Mouse (Mus musculus): ENCODE measurements around the gene Gm16181. TPM values are rescaled to one million over a fixed set of nuclear protein-coding genes. Genes with fewer than 3 reads are reported as not detected.

Gm16181 gene
- total RNA-seq, 2 experiments from 2014 or later: not detected

DNA sequence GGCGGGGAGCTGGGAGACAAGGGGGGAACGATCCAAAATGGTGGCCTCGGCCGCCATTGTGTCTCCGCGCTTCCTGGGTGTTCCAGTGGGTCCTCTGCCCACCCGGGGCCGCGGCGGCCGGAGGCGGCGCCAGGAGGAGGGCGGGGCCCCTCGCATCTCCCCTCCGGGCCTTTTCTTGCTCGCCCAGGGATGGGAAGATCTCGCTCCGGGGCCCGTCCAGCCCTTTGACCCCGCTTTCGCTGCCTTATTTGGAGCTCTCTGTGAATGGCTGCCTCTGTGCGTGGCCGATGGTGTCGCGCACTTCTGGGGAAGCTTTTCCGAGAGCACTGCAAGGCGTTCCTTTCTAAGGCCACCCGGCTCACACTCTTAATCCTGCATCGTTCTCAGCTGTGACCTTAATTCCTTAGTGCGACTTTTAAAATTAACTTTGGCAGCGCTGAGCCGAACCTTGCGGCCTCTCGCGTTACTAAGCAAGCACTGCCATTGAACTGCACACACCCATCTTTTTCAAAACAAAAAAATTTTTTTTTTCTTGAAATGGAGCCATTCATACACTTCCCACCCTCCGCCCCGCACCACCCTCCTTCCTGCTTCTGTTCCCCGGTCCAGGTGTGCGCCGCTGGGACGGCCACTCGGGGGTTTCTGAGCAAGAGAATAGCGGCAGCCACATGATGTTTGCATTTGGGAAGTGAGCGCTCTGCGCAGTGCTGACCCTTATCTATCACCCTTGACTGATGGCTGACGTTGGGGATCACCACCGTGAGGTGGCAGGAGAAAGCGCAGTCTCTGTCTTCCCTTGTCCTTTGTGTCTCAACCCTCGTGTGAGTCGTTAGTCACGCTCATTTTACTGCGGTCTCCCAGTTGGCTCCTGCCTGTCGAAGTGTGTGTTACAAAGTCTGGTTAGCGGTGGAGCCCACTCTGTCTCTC is 21.6 kb downstream of the Gm16181 start:
- intact Hi-C loops (cut with DNase I): loop anchor here (5.0 kb wide), 1 partner anchor 240 kb away; the partner anchor contains the start of gene Vars
- DNase-seq (ENCODE audit: low spot score in 2 of 2): peak; percentile 34 to 54

- intact Hi-C loops (cut with DNase I): loop anchor here (5.0 kb wide), 1 partner anchor 241 kb away; the partner anchor contains the start of gene Vars
- peak in 1 of 2 experiments; percentile 73 for DNase-seq (ENCODE audit: low spot score in 2 of 2)
These were observed 22.5 kb downstream of the Gm16181 start for GRCm38 (mm10) chr17:35243086-35243485.

DNA sequence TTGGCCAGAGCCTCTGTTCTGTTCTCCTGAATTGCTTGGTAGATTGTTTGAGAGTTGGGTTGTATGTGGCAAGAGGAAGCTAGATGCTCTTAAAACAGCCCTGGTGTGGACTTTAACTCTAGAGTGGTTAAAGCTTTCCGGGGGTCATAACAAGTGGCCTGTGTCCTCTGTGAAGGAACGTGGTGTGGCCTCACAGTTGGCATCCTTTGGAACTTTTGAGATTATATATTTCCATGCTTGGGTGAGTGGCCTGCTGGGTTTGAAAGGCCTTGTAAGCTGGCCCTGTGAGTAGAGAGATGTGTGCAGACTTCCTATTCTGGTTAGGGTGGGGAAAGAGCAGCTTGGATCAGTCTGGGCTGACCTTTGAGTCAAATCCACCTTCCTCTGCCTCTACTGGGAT is 24.4 kb downstream of the Gm16181 start:
- no peak for DNase-seq (ENCODE audit: low spot score in 2 of 2)
- intact Hi-C loops (cut with DNase I): loop anchor here (5.0 kb wide), 1 partner anchor 243 kb away; the partner anchor contains the start of gene Vars

DNA sequence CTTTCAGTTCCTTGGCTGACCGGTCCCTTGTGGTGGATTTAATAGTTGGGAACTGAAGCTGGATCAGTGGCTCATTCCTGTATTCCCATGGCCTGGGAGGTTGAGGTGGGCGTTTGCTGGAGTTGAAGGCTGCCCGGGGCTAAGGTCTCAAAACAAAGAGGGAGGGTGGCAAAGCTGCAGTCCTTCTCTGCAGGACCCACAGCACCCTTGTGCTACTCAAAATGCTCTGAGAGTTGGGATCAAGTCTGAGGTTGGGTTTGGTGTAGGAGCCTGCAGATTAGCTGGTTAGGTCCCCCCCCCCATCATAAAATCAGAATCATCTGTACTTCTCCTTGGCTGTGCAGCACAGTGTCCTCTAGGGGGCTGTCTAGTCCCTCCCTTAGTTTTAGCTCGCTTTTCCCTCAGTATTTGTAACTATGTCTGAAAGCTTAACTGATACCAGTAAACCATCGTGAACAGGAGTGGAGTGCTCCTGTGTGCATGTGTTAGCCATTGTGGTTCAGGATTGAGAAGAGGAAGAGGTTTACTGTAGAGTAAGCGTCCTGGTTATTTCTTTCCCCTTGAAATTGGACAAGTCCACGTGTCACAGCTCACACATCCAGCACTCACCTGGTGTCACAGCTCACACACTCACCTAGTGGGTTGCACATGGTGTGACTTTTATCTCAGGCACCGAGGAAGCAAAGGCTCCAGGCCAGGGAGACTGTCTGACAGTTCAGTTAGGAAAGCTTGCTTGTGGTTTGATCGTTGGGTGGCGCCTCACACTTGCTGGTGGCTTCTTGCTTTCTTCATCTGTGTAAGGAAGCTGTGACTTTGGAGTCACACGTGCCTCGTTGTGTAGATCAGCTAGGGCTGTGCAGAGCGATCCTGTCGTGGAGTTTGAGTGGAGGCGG is 25.3 kb downstream of the Gm16181 start:
- DNase-seq (ENCODE audit: low spot score in 2 of 2): no peak
- intact Hi-C loops (cut with DNase I): no loop called here

- intact Hi-C loops (cut with DNase I): no loop called here
- no peak for DNase-seq (ENCODE audit: low spot score in 2 of 2)
These were observed 26.5 kb downstream of the Gm16181 start for GRCm38 (mm10) chr17:35247144-35247543.

- intact Hi-C loops (cut with DNase I): no loop called here
- DNase-seq (ENCODE audit: low spot score in 2 of 2): no peak
These were observed 28.4 kb downstream of the Gm16181 start for GRCm38 (mm10) chr17:35248986-35249385.

DNA sequence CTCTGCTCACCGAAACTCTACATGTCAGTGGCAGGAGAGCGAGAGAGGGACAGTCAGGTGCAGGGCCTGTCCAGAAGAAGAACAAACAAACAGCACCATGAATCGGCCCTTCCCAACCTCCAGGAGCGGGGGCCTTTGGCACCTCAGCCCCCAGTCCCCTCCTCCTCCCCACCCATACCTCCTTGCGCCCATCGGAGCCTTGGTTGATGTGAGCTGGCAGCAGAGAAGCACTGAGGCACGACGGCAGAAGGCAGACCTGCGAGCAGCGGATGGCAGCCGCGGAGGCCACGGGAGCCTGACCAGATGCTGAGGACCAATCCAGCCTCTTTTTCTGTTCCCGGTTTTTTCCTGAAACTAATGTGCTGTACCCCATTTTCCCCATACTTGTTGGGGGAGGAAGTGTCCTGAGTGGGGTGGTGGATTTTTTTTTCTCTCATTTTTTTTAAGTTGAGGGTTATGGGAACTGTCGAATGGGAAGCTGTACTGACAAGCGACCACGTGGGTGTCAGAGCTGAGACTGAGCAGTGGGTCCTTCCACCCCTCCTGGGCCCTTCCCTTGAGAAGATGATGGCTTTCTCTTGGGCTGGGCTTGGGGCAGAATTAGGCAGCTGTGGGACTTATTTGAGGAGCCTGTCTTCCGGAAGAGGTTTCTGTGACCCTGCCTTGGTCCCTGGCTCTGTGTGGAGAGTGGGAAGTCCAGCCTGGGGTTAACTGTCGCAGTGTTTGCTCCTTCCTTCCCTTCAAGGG is 29.0 kb downstream of the Gm16181 start:
- intact Hi-C loops (cut with DNase I): no loop called here
- DNase-seq (ENCODE audit: low spot score in 2 of 2): no peak

DNA sequence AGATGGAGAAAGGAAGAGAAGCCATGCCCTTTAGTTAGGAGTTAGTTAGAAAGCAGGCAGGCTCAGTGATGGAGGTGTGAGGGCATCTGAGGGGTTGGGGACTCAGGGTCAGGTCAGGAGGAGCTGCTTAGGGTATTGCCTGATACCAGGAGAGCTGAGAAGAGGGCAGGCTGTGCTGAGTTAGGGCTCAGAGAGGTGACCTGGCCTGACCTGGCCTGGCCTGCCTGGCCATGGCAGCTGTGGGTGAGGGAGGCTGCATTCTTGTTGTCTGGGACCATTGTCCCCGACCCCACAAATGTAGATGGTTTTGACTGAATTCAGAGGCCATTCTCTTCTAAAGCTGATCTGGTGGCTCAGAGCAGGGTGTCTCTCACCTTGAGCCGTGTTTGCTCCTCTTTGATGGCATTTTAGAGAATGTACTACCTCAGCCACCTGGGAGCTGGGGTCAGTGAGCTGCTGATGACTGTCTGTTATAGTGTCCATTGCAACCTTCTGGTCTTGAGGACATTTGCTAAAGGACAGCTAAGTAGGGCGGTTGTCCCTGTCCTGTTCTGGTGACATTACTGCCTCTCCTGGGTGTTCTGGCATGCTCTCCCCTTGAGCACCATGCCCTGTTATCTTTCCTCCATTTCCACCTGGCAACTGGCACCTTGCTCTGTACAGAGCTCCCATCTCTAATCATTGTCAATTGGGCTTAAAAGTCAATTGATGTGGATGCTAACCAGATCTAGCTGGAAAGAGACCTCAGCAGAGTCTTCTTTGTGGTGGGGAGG is 29.9 kb downstream of the Gm16181 start:
- intact Hi-C loops (cut with DNase I): no loop called here
- no peak for DNase-seq (ENCODE audit: low spot score in 2 of 2)

DNA sequence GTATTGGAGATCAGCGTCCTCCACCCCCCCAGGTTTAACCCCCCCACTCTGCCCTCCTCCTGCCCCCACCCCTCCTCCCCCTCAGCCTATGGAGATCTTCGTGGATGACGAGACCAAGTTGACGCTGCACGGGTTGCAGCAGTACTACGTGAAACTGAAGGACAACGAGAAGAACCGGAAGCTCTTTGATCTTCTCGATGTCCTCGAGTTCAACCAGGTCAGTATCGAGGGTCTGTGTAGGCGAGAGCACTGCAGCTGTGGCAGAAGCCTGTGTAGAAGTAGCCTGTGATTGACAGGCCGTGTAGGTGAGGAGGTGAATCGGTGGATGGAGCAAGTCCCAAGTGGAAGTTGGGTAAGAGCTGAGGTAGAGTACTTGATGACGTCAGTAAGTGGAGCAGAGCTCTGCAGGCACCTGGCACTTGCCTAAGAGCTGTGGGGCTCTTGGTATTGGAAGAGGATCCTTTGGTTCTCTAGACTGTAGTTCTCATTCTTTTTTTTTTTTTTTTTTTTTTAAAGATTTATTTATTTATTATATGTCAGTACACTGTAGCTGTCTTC is 30.6 kb downstream of the Gm16181 start:
- intact Hi-C loops (cut with DNase I): no loop called here
- DNase-seq (ENCODE audit: low spot score in 2 of 2): no peak

GRCm38 (mm10) chr17:35251981-35252380 is 31.3 kb downstream of the Gm16181 start:
- no peak for DNase-seq (ENCODE audit: low spot score in 2 of 2)
- intact Hi-C loops (cut with DNase I): no loop called here

DNA sequence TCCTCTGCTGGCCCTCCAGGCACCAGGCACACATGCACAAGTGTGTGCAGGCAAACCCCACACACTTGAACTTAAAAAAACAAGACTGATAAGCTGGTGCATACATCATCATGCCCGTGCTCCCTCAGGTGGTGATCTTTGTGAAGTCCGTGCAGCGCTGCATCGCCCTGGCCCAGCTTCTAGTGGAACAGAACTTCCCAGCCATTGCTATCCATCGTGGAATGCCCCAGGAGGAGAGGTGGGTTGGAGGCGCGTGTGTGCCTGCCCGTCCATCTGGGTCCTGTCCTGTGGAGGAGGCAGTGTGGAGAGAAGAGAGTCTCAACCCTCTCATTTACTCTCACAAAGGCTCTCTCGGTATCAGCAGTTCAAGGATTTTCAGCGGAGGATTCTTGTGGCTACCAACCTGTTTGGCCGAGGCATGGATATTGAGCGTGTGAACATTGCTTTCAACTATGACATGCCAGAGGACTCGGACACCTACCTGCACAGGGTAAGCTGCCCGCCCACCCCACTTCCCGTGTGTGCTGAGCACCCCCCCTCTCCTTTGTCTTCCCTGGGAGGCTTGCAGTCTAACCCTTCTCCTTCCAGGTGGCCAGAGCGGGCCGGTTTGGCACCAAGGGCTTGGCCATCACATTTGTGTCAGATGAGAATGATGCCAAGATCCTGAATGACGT is 32.1 kb downstream of the Gm16181 start:
- intact Hi-C loops (cut with DNase I): no loop called here
- no peak for DNase-seq (ENCODE audit: low spot score in 2 of 2)

- no peak for DNase-seq (ENCODE audit: low spot score in 2 of 2)
- intact Hi-C loops (cut with DNase I): no loop called here
These were observed 32.9 kb downstream of the Gm16181 start for GRCm38 (mm10) chr17:35253293-35254093.

- intact Hi-C loops (cut with DNase I): loop anchor here (1.0 kb wide), 1 partner anchor 48 kb away; no protein-coding TSS in a partner anchor
- peak in 1 of 2 experiments; percentile 40 for DNase-seq (ENCODE audit: low spot score in 2 of 2)
These were observed 33.8 kb downstream of the Gm16181 start for GRCm38 (mm10) chr17:35254241-35255098.

GRCm38 (mm10) chr17:35255301-35255700 is 34.7 kb downstream of the Gm16181 start:
- intact Hi-C loops (cut with DNase I): loop anchor here (1.0 kb wide), 1 partner anchor 47 kb away; no protein-coding TSS in a partner anchor
- DNase-seq (ENCODE audit: low spot score in 2 of 2): no peak

GRCm38 (mm10) chr17:35255704-35256103 is 35.1 kb downstream of the Gm16181 start:
- intact Hi-C loops (cut with DNase I): loop anchor here (1.0 kb wide), 1 partner anchor 47 kb away; no protein-coding TSS in a partner anchor
- DNase-seq (ENCODE audit: low spot score in 2 of 2): no peak

DNA sequence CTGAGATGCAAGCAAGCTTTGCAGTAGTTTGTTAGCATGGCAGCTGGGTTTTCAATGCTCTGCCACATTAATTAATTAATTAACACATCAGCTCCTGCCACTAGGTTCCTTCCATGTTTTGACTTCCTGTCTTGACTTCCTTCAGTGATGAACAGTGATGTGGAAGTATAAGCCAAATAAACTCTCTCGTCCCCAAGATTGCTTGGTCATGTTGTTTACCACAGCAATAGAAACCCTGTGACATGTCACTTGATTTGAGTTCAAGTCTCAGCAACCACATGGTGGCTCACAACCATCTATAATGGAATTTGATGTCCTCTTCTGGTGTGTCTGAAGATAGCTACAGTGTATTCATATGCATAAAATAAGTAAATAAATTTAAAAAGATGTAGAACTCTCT is 36.7 kb downstream of the Gm16181 start:
- intact Hi-C loops (cut with DNase I): no loop called here
- no peak for DNase-seq (ENCODE audit: low spot score in 2 of 2)
